Mouse (Mus musculus) neutrophil, adult 65 days (primary cell): ENCODE data around the gene Armc10. TPM values are rescaled to one million over a fixed set of nuclear protein-coding genes. Genes with fewer than 3 reads are reported as not detected.

Experiments used
- total RNA-seq: library from RNA; stranded (reverse); gene quantifications from 2 replicates; pipeline ENCODE4 v1.2.4, GENCODE M21; 2023

The Armc10 gene
- 7.1 and 10.1 TPM in 2 replicates for total RNA-seq

DNA sequence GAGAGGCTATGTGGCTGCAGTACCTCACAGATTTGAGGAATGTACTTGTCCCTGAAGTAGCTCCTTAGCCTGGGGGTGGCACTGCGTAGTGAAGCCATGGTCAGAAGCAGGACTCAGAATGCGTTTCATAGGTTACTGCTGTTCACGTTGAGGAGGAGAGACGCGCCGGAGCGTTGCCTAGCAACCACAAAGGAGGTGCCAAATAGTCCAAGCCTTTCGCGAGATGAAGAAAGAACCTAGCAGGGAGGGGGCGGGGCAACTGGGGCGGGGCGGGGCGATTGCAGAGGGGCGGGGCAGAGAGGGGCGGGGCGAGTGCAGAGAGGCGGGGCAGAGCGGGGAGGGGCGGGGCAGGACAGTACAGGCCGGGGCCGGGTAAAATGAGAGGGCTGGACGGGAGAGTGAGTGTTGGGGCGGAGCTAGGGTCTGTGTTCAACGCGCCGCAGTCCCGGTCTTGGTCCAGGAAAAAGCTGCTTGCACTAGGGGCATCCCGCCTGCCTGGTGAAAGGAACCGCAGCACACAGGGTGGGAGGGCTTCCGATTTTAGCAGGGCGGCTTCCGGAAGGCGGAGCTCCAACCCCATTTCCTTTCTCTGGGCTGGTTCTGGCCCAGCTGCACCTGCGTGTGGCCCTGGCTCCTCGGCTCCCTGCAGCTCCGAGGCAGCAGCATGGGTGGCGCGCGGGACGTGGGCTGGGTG, at the start of gene Armc10, which contains the start of gene Fbxl13:
Gene Armc10 (plus strand): TSS at position 375 of the 694 bp plus-strand sequence.
Gene Fbxl13 (minus strand): TSS at position 196 of the 694 bp plus-strand sequence.

GRCm38 (mm10) chr5:21701351-21702008, 55.9 kb downstream of the Armc10 start, which contains the start of gene Napepld:
Gene Napepld (minus strand): TSS chr5:21701396.

Other genes starting within 250 kb of the Armc10 start
- gene Ccdc146, start 221.1 kb upstream of the Armc10 start, total RNA-seq: 0.25 and 1.4 TPM in 2 replicates
- gene Fam185a, start 220.9 kb upstream of the Armc10 start, total RNA-seq: 1.3 and 1.7 TPM in 2 replicates
- gene Lrrc17, start 102.3 kb upstream of the Armc10 start, total RNA-seq: not detected in 2 replicates
- gene Fbxl13, start 179 bp upstream of the Armc10 start, total RNA-seq: not detected in 2 replicates
- 0.85 and 1.2 TPM in 2 replicates for gene Napepld, start 55.6 kb downstream of the Armc10 start, total RNA-seq
- gene Pmpcb, start 91.3 kb downstream of the Armc10 start, total RNA-seq: 60.3 and 72.3 TPM in 2 replicates
- 25.2 and 29.3 TPM in 2 replicates for gene Dnajc2, start 139.4 kb downstream of the Armc10 start, total RNA-seq
- gene Psmc2, start 139.5 kb downstream of the Armc10 start, total RNA-seq: 57.2 and 60.8 TPM in 2 replicates
- not detected in 2 replicates for gene Slc26a5, start 219.8 kb downstream of the Armc10 start, total RNA-seq